In genomic region chr2:122125680-122126572, GRCm38 (mm10) we compare ENCODE assay signal across 14 mouse cellular contexts. TPM values are rescaled to one million over a fixed set of nuclear protein-coding genes. Genes with fewer than 3 reads are reported as not detected.
A peak's percentile ranks its signal among the peaks of the same experiment; 100 is the strongest.
DNase-seq lines count a peak whose midpoint lies in the region; ATAC-seq and TF ChIP-seq lines count a peak whose summit lies in the region.
"Had no signal": no experiment of that assay in that cellular context is flagged by ENCODE, and none has a peak within 500 bp of the region (broad histone marks: within the 10 kb centered on the region; RNA-seq: fewer than 3 reads in every experiment).

No protein-coding gene starts in this region.

- ATAC-seq in liver, embryonic 13.5 days (ENCODE audit: low read depth) = peak; percentile 62

- H3K4me3 ChIP-seq in E14TG2a.4 (replicated peaks; ENCODE audit: low read length) = peak overlapping the region; percentile 62
- H3K4me3 ChIP-seq in liver, embryonic 13.5 days (replicated peaks) = no peak overlapping the region
- H3K4me3 ChIP-seq: embryonic facial prominence, embryonic 12.5 days; limb, embryonic 13.5 days; neural tube, embryonic 15.5 days; stomach, embryonic 15.5 days had no signal

- DNase-seq in T-cell, adult 2 months (ENCODE audit: low spot score) = peak; percentile 77
- no peak for DNase-seq in liver, embryonic 13.5 days
- peak; percentile 48 to 50 for DNase-seq in thymus, postnatal 10 days (ENCODE audit: low spot score in 2 of 2)
- DNase-seq in layer of hippocampus, postnatal 36 days = no peak
- no peak for DNase-seq in left cerebral cortex, postnatal 25 days (ENCODE audit: low spot score in 2 of 2)
- no peak for DNase-seq in left cerebral cortex, adult 18-20 months (ENCODE audit: low spot score in 2 of 2)
- DNase-seq: right cerebral cortex, postnatal 25 days had no signal

- intact Hi-C loops in left cerebral cortex, postnatal 25 days (cut with DNase I) = no loop called here

- H3K4me1 ChIP-seq in E14TG2a.4 (replicated peaks; ENCODE audit: low read depth, low read length) = peaks cover 36% of the 10 kb centered on the region
- peaks cover 31% of the 10 kb centered on the region for H3K4me1 ChIP-seq in liver, embryonic 13.5 days (replicated peaks)
- H3K4me1 ChIP-seq: embryonic facial prominence, embryonic 12.5 days; limb, embryonic 13.5 days; neural tube, embryonic 15.5 days; stomach, embryonic 15.5 days had no signal

- TF ChIP-seq CTCF in E14TG2a.4 (conservative IDR thresholded peaks at IDR 0.05; ENCODE audit: low read length) = no peak

- 18% methylated on average over 12 of the region's 12 CpGs for WGBS in liver, embryonic 13.5 days (ENCODE audit: insufficient replicate concordance)

- H3K27me3 ChIP-seq in E14TG2a.4 (ENCODE audit: insufficient read depth, low read length) = 0 out of 2 replicates have a peak, but pooled peaks cover 6% of the 10 kb centered on the region
- H3K27me3 ChIP-seq in liver, embryonic 13.5 days = peaks cover 6% of the 10 kb centered on the region; the same call in 1 of the 2 replicates
- H3K27me3 ChIP-seq: embryonic facial prominence, embryonic 12.5 days; neural tube, embryonic 15.5 days; stomach, embryonic 15.5 days had no signal

- 0 out of 2 replicates have a peak overlapping the region, but pooled peaks have one; percentile 6 for H3K4me2 ChIP-seq in liver, embryonic 13.5 days
- H3K4me2 ChIP-seq: embryonic facial prominence, embryonic 12.5 days; limb, embryonic 13.5 days; neural tube, embryonic 15.5 days; stomach, embryonic 15.5 days had no signal

- H3K36me3 ChIP-seq in E14TG2a.4 (ENCODE audit: insufficient read depth, low read length) = peaks cover 7% of the 10 kb centered on the region
- no peaks in the 10 kb centered on the region for H3K36me3 ChIP-seq in liver, embryonic 13.5 days
- H3K36me3 ChIP-seq: embryonic facial prominence, embryonic 12.5 days; limb, embryonic 13.5 days; neural tube, embryonic 15.5 days; stomach, embryonic 15.5 days had no signal

- peak overlapping the region; percentile 39 for H3K27ac ChIP-seq in liver, embryonic 13.5 days
- H3K27ac ChIP-seq: embryonic facial prominence, embryonic 12.5 days; limb, embryonic 13.5 days; neural tube, embryonic 15.5 days; stomach, embryonic 15.5 days had no signal

- no peaks in the 10 kb centered on the region for H3K9me3 ChIP-seq in E14TG2a.4 (ENCODE audit: low read length)
- no peaks in the 10 kb centered on the region for H3K9me3 ChIP-seq in liver, embryonic 13.5 days (replicated peaks)
- H3K9me3 ChIP-seq: embryonic facial prominence, embryonic 12.5 days; limb, embryonic 13.5 days; neural tube, embryonic 15.5 days; stomach, embryonic 15.5 days had no signal

- no peak overlapping the region for H3K9ac ChIP-seq in liver, embryonic 13.5 days
- H3K9ac ChIP-seq: embryonic facial prominence, embryonic 12.5 days; limb, embryonic 13.5 days; neural tube, embryonic 15.5 days; stomach, embryonic 15.5 days had no signal

RNA-seq across cellular contexts. Expression of gene Spg11, which starts 7.7 kb away (rescaled TPM):
- polyA plus RNA-seq in liver, embryonic 13.5 days (2015; fragmentation: Nextera tagmentation; extraction: Ambion mirVana) = 3.5 and 3.6 TPM in 2 replicates
- total RNA-seq in layer of hippocampus, postnatal 36 days (2021) = 10 to 100 TPM; 15.2 to 16.5 TPM
- total RNA-seq in left cerebral cortex, postnatal 25 days (2021) = 10 to 100 TPM; 14.9 to 16.6 TPM
- total RNA-seq in left cerebral cortex, adult 18-20 months (2021) = 10 to 100 TPM; 15.9 to 16.1 TPM

RNA-seq across cellular contexts. Expression of gene B2m, which starts 21.6 kb away (rescaled TPM):
- 322 and 384 TPM in 2 replicates for polyA plus RNA-seq in liver, embryonic 13.5 days (2015; fragmentation: Nextera tagmentation; extraction: Ambion mirVana)
- total RNA-seq in layer of hippocampus, postnatal 36 days (2021) = 100 to 1,000 TPM in 1 of 2 experiments, 10 to 100 TPM in 1; 99.2 to 107 TPM
- 100 to 1,000 TPM; 104 to 107 TPM for total RNA-seq in left cerebral cortex, postnatal 25 days (2021)
- total RNA-seq in left cerebral cortex, adult 18-20 months (2021) = 100 to 1,000 TPM; 121 to 139 TPM

RNA-seq across cellular contexts. Expression of gene Trim69, which starts 34.6 kb away (rescaled TPM):
- not detected in 2 replicates for polyA plus RNA-seq in liver, embryonic 13.5 days (2015; fragmentation: Nextera tagmentation; extraction: Ambion mirVana)
- not detected for total RNA-seq in layer of hippocampus, postnatal 36 days (2021)
- not detected for total RNA-seq in left cerebral cortex, postnatal 25 days (2021)
- not detected for total RNA-seq in left cerebral cortex, adult 18-20 months (2021)
- total RNA-seq: layer of hippocampus, adult 8-10 months had no signal
- polyA plus RNA-seq: embryonic facial prominence, embryonic 12.5 days; intestine, embryonic 14.5 days; limb, embryonic 13.5 days; neural tube, embryonic 15.5 days; stomach, embryonic 15.5 days had no signal

Comparison
In these comparisons a context has a peak if more than half of its experiments do, and no peak if none do; other contexts are left out.
1. DNase-seq: peak in T-cell, adult 2 months (single experiment) and thymus, postnatal 10 days (2 of 2); none in liver, embryonic 13.5 days (single experiment), layer of hippocampus, postnatal 36 days (0 of 2), left cerebral cortex, postnatal 25 days (0 of 2) and left cerebral cortex, adult 18-20 months (0 of 2).